Mouse (Mus musculus): ENCODE results near the gene Arid5b.

The Arid5b gene

DNA sequence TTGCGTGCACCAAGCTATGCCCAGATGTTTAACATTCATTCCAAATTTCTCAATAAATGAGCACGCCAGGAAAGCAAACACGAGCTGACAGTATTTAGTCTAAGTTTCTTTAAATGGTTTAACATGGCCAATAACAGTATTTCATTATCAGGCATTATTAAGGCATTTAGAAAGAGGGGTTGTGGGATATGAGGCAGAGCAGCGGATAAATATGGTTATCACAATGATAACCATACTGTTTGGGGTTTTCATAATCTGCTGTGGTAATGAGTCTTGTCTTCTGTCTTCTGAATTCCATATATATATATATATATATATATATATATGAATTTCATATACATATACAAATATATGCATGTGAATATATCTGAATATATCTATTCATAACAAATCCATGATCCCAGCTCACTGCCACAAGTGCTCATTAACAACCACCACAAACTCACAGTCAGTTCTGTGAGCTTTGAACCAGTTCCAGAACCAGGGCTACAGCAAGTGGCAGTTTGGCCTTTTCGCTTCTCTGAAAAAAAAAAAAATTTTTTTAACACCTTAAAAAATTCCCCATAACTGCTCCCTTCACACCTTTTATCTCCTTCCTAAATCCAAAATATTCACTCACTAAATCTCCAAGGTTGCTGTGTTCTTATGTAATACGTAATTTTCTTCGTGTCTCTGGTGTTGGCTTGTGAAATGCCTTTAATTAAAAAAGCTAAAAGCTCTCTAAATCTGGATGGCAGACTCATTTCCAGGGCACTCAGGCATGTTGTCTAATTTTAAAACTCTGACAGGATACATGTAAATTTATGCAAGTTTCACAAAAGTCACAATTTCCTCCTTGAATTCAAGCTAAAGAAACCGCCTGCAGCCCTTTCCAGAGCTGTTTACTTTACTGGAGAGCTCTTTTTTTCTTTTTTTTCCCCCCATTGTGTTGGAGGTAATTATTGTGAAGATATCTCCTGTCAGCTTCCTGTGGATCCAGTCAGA, 113.5 kb downstream of the Arid5b start:
- DNase-seq (ENCODE audit: low spot score in 2 of 2), result no peak

DNA sequence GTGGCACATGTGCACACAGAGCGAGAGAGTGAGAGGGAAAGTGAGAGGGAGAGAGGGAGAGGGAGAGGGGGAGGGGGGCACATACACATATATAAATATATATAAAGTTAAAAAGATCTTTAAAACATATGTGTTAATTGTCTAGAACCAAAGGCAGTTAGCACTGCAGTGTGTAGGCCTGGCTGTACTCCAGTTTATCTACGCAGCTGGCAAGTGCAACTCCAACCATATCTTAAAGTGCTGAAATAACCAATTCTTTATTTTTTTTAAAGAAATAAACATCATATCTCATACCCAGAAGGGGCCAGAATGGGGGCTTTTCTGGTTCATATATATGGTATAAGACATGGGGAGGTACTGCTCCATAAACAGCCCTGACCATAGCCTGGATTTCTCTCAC, 114.4 kb downstream of the Arid5b start:
- DNase-seq (ENCODE audit: low spot score in 2 of 2), result no peak

- DNase-seq (ENCODE audit: low spot score in 2 of 2), result no peak
Observed at GRCm38 (mm10) chr10:68159759-68160158, 118.8 kb downstream of the Arid5b start.

GRCm38 (mm10) chr10:68158555-68158954, 120.0 kb downstream of the Arid5b start:
- DNase-seq (ENCODE audit: low spot score in 2 of 2), result no peak

- no peak for DNase-seq (ENCODE audit: low spot score in 2 of 2)
Observed at GRCm38 (mm10) chr10:68157511-68157910, 121.0 kb downstream of the Arid5b start.

GRCm38 (mm10) chr10:68156646-68157245, 121.8 kb downstream of the Arid5b start:
- no peak for DNase-seq (ENCODE audit: low spot score in 2 of 2)

GRCm38 (mm10) chr10:68156159-68156558, 122.4 kb downstream of the Arid5b start:
- DNase-seq (ENCODE audit: low spot score in 2 of 2), result no peak

GRCm38 (mm10) chr10:68155431-68156119, 123.0 kb downstream of the Arid5b start:
- no peak for DNase-seq (ENCODE audit: low spot score in 2 of 2)

DNA sequence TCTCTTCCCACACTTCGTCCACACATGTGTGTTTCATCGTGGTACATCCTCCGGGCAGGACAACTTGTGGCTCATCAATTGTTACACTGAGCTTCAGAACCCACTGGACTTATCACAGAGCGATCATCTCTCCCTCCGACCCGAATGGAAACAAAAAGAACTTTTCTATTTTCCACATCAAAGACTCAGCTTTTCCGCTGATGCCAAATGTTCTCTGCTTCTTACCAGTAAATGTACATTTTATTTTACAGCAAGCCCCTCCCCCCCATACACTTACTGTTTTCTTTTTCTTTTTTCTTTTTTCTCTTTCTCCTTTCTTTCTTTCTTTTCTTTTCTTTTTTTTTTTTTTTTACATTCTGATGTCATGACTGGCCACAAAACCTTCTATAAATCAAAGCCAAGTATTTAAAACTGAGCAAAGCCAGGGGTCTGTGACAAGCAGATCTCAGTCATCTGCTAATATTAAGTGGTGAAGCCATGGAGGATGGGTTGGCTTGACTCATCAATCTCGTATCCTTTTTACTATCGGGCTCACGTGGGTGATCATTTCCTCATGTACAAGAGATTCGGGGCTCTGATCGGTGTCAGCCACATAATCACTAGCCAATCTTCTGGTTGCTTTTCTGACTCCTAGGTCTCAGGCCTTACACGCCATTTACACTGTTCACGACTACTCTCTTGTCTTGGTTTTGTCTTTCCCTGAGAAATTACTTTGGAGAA, 124.3 kb downstream of the Arid5b start:
- DNase-seq (ENCODE audit: low spot score in 2 of 2), result no peak

DNA sequence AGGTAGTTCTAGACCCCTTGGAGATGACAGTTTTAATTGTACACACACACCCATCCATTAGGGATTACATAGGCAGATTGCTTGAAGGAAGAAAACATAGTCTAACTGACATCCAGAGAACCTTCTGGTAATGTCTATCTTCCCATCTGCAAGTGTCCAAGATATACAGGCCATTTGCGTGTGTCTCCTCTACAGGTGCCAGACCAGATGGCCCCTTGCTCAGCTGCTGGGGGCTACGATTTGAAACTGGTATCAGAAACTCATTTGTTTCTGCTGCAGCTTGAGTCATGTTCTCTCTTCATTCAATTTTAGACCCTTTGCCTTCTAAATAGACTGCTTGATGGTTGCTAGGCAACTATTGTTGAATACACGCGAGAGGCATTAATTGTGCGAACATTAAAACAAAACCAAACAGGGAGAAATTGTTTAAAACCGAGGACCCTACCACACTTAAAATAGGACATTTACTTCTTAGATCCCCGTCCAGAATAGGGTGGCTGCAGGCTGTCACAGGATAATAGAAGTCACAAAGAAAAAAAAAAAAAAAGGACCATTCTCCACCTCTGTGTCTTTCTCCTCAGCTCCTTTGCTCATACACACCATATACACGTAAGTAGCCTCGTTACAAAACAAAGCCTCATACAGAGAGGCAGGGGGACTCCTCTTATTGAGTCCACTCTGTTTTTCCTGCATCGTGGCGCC, 125.0 kb downstream of the Arid5b start:
- no peak for DNase-seq (ENCODE audit: low spot score in 2 of 2)

GRCm38 (mm10) chr10:68148495-68148894, 130.0 kb downstream of the Arid5b start:
- DNase-seq (ENCODE audit: low spot score in 2 of 2), result no peak

- DNase-seq (ENCODE audit: low spot score in 2 of 2), result no peak
Observed at GRCm38 (mm10) chr10:68147730-68148129, 130.8 kb downstream of the Arid5b start.

DNA sequence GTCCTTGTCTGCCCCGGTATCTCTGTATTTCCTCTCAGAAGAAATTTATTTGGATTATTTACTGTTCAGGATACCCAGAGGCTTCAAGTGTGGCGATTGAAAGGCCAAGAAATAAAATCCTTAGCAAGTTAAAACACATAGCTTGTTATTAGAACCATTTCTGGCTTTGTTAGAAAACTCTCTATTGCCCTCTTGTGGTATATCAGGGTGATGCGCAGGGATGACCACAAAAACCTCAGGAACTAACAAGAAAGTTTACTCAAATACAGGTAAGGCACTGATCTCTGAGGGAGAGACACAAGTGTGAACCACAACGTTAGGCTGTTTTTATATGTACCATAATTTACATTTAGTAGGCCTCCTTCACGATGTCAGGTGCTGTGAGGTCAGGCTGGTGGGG, 131.7 kb downstream of the Arid5b start:
- peak in 1 of 2 experiments; percentile 52 for DNase-seq (ENCODE audit: low spot score in 2 of 2)

DNA sequence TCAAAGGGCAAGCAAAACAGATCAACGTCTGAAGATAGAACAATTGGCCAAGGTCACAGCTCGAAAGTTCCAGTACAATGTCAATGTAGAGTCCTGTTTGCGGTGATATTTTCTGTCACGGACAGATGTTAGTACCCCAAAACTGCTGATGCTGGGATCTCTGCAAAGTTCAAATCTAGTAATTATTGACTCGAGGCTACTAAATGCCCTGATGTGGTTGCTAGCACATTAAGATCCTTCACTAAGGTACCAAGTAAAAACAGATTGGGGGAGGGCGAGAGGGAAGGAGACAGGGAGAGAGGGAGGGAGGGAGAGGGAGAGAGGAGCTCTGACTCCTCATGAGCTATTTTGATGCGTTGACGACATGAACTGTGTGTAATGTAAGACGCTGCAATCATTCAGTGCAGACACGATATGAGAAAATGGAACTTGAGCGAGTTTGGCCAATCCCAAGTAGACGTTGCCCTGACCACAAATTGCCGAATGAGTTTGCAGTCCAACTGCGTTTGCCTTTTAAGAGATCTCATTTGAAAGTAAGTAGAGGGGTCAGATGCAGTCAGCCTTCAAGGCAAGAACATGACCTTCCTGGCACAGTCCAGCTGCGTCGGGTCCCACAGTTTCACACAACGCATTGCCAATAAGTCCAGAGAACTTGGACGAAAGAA, 133.1 kb downstream of the Arid5b start:
- no peak for DNase-seq (ENCODE audit: low spot score in 2 of 2)

DNA sequence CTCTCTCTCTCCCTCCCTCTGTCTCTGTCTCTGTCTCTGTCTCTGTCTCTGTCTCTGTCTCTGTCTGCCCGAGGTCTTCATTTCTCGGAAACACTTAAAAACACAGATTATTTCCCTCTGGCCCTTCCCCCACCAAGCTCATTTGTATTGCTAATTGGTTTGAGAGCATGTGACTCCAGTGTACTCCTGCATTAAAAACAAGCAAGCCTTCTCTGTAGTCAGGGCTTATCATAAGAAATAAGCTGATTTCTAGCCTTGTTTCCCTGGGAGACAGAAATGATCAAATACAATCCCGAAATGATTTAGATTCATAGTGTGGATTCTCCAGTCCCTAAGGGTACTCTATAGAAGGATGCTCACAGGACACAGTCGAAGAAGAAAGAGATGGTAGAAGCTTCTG, 136.0 kb downstream of the Arid5b start:
- DNase-seq (ENCODE audit: low spot score in 2 of 2), result no peak

DNA sequence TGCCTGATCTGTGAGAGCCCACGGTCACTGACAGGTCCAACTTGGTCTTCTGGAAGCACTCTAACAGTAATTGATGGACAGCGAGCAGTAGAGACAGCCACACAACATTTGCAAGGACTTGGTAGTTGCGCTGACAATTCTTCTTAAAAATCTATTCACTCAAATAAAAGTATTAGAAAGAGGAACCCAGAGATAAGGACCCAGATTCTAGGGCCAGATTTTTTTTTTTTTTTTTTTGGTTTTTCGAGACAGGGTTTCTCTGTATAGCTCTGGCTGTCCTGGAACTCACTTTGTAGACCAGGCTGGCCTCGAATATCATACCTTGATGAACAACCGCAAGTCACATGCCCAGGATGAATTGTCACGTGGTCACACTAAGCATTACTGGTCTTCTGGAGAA, 137.0 kb downstream of the Arid5b start:
- no peak for DNase-seq (ENCODE audit: low spot score in 2 of 2)

GRCm38 (mm10) chr10:68140871-68141270, 137.7 kb downstream of the Arid5b start:
- no peak for DNase-seq (ENCODE audit: low spot score in 2 of 2)

GRCm38 (mm10) chr10:68140306-68140705, 138.2 kb downstream of the Arid5b start:
- no peak for DNase-seq (ENCODE audit: low spot score in 2 of 2)

GRCm38 (mm10) chr10:68138123-68138522, 140.4 kb downstream of the Arid5b start:
- DNase-seq (ENCODE audit: low spot score in 2 of 2), result no peak

DNA sequence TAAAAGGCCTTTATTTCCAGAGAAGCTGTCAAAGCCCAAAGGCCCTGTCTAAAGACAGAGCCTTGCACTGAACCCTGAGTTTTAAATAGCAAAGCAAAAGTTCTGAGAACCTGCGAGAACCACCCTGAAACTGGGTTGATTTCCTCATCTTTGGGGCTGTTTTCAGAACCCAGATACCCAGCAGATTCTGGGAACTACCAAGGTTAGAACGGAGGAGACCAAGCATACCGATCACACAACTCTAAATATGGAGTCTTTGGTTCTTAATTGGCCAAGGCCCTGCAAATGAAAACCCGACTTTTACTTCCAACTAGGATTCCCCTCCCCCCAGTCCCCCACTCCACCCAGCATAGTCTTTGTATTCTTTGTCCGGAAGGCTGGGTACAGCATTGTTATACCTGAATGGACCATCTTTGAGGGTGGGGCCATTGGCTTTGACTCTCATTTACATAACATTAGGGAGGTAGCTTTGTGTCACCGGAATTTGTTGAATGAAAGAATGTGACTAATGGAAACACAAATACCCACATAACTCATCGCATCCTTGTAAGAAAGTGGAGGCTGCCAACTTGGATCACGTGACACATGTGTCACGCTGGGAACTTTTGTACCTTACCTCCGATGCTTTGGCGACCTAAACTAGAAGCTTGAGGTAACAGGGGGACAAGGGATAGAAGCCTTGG, 141.2 kb downstream of the Arid5b start:
- no peak for DNase-seq (ENCODE audit: low spot score in 2 of 2)

Measured in frontal cortex, postnatal 14 days (tissue).